Mouse (Mus musculus) spleen, adult 2 months (tissue): ENCODE data around the gene Ccdc154.

ENCODE experiments used
- CTCF ChIP-seq: fragments of 200-500 bp; IDR thresholded peaks from 2 replicates; pipeline ENCODE4 v1.5.1; 2011; ENCODE audit warnings: mild to moderate bottlenecking, inconsistent platforms; ENCODE audit not compliant: insufficient read depth, insufficient read length, insufficient replicate concordance; ENCODE audit errors: extremely low read depth
- POLR2A ChIP-seq: fragments of 200-500 bp; IDR thresholded peaks from 2 replicates; pipeline ENCODE4 v1.6.1; 2011; ENCODE audit warnings: low read depth, low read length, inconsistent platforms

DNA sequence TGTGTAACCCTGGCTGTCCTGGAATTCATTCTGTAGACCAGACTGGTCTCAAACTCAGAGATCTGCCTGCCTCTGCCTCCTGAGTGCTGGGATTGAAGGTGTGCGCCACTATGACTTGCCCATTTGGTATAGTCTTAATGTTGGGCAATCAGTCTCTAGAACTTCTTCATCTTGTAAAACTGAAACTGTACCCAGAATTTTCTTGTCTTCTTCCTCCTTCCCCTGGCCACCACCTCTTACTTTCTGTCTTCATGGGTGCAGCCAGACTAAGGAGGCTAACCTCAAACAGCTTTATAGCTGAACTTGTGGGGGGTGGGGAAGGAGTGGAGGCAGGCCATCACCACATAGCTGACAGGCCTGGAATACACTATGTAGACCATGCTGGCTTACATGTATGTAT is 23.5 kb upstream of the Ccdc154 start:
- no peak for TF ChIP-seq POLR2A
- TF ChIP-seq CTCF = no peak
